Mouse (Mus musculus) adrenal gland, adult 8-10 months (tissue): ENCODE data around the gene Slc25a24. TPM values are rescaled to one million over a fixed set of nuclear protein-coding genes. Genes with fewer than 3 reads are reported as not detected.

Experiments used
- DNase-seq: peaks from one replicate; pipeline ENCODE4 v3.0.0; 2022
- total RNA-seq, 4 experiments: library from RNA; stranded (reverse); gene quantifications; 2 replicates each; pipeline ENCODE4 v1.2.4; 2022

Slc25a24 gene
- total RNA-seq, 4 experiments from 2014 or later = 69.4 to 106 (median 84.9) TPM

- peak; percentile 51 for DNase-seq
These were observed 48.3 kb downstream of the Slc25a24 start for GRCm38 (mm10) chr3:109171070-109171778.

GRCm38 (mm10) chr3:109174394-109174793 lies 51.4 kb downstream of the Slc25a24 start:
- no peak for DNase-seq

DNA sequence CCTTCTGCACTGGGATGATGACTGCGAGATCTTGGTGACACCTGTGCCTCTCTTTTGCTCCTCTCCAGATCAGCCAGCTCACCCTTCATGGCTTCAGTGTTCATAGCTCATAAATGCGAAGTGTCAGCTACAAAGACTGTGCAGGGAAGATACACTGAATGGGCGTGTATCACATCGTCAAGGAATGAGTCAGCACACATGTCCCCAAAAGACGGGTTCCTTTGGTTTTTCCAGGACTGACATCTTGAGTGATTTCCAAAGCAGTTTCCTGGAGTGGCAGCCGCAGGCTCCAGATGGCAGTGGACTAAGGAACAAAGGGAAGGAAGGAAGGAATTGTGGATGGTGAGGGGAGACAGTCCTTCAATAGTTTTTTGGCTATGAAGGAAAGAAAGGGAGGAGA lies 55.8 kb downstream of the Slc25a24 start:
- no peak for DNase-seq

DNA sequence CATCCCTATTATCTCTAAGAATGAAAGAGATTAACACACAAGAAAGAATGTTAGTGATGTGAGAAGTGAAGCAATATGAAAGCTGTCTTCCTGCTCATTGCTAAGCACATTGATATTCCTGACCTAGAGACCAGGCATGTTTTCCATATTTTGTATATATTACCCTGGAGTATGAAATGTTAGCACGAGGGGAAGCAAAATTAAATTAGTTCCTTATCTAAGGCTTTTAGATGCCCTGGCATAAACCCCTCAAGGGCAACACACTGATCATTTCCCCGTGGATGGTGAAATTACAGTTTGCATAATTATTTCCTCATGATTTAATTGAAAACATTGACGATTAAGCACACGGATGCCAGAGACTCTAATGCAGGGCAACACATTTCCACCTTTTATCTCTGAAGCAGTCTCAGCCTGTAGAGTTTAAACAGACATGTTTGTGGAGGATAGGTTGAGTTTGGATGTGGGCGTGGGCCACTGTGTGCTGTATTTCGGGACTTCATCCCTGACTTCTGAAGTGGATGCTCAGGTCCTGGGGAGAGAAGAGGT lies 56.7 kb downstream of the Slc25a24 start:
- no peak for DNase-seq

DNA sequence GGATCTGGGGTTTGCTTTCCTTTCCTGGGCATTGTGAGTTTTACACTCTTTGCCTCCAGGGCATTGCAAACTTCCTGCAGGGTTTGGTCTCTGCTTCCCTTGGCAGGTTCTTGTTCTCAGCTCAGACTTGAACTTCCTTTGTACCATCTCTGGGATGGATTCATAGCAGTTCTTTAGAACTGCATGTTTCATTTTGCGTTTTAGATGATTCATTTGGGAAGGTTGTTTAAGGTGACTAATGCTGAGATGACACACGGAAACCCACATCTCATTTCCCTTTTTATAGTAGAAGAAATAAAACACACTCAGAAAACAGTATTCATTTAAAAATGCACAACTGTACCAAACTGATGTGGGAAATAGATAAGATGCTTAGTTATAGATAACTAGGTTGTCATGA lies 73.2 kb downstream of the Slc25a24 start:
- DNase-seq = no peak

GRCm38 (mm10) chr3:109199280-109199679 lies 76.3 kb downstream of the Slc25a24 start:
- DNase-seq = no peak

GRCm38 (mm10) chr3:109212322-109212721 lies 89.4 kb downstream of the Slc25a24 start:
- no peak for DNase-seq

DNA sequence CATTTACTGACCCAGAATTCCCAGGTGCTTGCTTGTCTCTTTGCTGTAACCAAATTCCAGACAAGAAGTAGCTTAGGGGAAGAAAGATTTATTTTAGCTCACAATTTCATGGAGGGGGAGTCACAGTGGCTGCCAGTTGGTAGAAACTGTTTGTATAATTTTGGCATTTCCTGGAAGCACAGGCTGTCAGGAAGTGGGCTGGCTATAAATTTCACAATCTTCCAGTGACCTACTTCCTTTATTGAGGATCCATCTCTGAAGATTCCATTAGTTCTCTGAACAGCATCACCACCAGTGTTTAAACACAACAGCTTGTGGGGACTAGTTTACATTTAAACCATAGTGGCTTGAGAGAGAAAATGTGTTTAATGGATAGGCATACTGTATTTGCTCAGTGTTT lies 93.4 kb downstream of the Slc25a24 start:
- no peak for DNase-seq

Other genes starting within 250 kb of the Slc25a24 start
- gene Fndc7, start 233.1 kb upstream of the Slc25a24 start, total RNA-seq = 1 to 10 TPM in 2 of 4 experiments, under 1 TPM in 2; 0.35 to 2.2 (median 0.90) TPM
- gene Prpf38b, start 211.4 kb upstream of the Slc25a24 start, total RNA-seq = 10 to 100 TPM; 43.0 to 81.4 (median 55.3) TPM
- gene Henmt1, start 183.3 kb upstream of the Slc25a24 start, total RNA-seq = under 1 TPM in 1 of 4 experiments, not detected in 3; 0.17 TPM
- not detected for gene Gm9857, start 182.7 kb upstream of the Slc25a24 start, total RNA-seq
- 1 to 10 TPM; 5.1 to 9.5 (median 6.9) TPM for gene Fam102b, start 95.5 kb upstream of the Slc25a24 start, total RNA-seq
- gene Slc25a54, start 42.7 kb upstream of the Slc25a24 start, total RNA-seq = not detected
- gene Vav3, start 217.5 kb downstream of the Slc25a24 start, total RNA-seq = 1 to 10 TPM; 3.3 to 5.0 (median 4.1) TPM